Mouse (Mus musculus) testis, adult 2 months (tissue): Measurements from ENCODE around the gene Pomgnt2. TPM values are rescaled to one million over a fixed set of nuclear protein-coding genes. Genes with fewer than 3 reads are reported as not detected.

ENCODE experiments used
- H3K27ac ChIP-seq: fragments of 200-500 bp; 2 replicates; pipeline ENCODE4 v1.5.1; 2012; ENCODE audit warnings: low read depth, low read length; ENCODE audit not compliant: control insufficient read depth, insufficient read depth
- H3K27me3 ChIP-seq: fragments of 200-500 bp; 2 replicates; pipeline ENCODE4 v1.6.1; 2012; ENCODE audit warnings: mild to moderate bottlenecking, low read length, moderate library complexity; ENCODE audit not compliant: control insufficient read depth, insufficient read depth
- H3K36me3 ChIP-seq: fragments of 200-500 bp; 2 replicates; pipeline ENCODE4 v1.6.1; 2012; ENCODE audit warnings: mild to moderate bottlenecking, low read length; ENCODE audit not compliant: control insufficient read depth, insufficient read depth
- H3K4me1 ChIP-seq: fragments of 200-500 bp; 2 replicates; pipeline ENCODE4 v1.6.1; 2012; ENCODE audit warnings: low read length; ENCODE audit not compliant: control insufficient read depth, insufficient read depth
- H3K4me3 ChIP-seq: fragments of 200-500 bp; 2 replicates; pipeline ENCODE4 v1.5.1; 2012; ENCODE audit warnings: low read depth, mild to moderate bottlenecking, low read length, moderate library complexity, mixed read lengths; ENCODE audit not compliant: control insufficient read depth
- CTCF ChIP-seq: fragments of 200-500 bp; IDR thresholded peaks from 2 replicates; pipeline ENCODE4 v1.5.1; 2012; ENCODE audit warnings: low read depth, mild to moderate bottlenecking, inconsistent platforms, low read length, moderate library complexity; ENCODE audit not compliant: control insufficient read depth, insufficient read depth, insufficient replicate concordance
- POLR2A ChIP-seq: fragments of 200-500 bp; IDR thresholded peaks from 2 replicates; pipeline ENCODE4 v1.6.1; 2012; ENCODE audit warnings: low read depth, mild to moderate bottlenecking, inconsistent platforms, low read length, moderate library complexity; ENCODE audit not compliant: control insufficient read depth
- polyA plus RNA-seq: library from polyadenylated mRNA; depleted of rRNA; stranded (reverse); fragments of >200 nt; gene quantifications from 2 replicates; pipeline ENCODE4 v1.2.3, GENCODE M21; 2012; rRNA removed

Pomgnt2 gene
- 6.2 and 8.7 TPM in 2 replicates for polyA plus RNA-seq

- Histone ChIP-seq H3K27me3 (no peaks in the 10 kb centered on the region), H3K36me3 (no peaks in the 10 kb centered on the region), H3K4me3 (no peak within 1 kb of the TSS), H3K4me1 (peaks cover 9% of the 10 kb centered on the region), H3K27ac (no peak within 1 kb of the TSS)
- no peak for TF ChIP-seq CTCF
- TF ChIP-seq POLR2A, result no peak
Observed at GRCm38 (mm10) chr9:121997010-121997409, at the start of gene Pomgnt2. TSS of gene Pomgnt2 (minus strand) at chr9:121997110.

- no peak for TF ChIP-seq CTCF
- TF ChIP-seq POLR2A, result no peak
- H3K27ac ChIP-seq, result no peak overlapping the region
- H3K27me3 ChIP-seq, result no peaks in the 10 kb centered on the region
- H3K4me1 ChIP-seq, result no peaks in the 10 kb centered on the region
- H3K4me3 ChIP-seq, result no peak overlapping the region
- H3K36me3 ChIP-seq, result no peaks in the 10 kb centered on the region
Observed at GRCm38 (mm10) chr9:122039848-122040247, 42.9 kb upstream of the Pomgnt2 start.

- H3K27me3 ChIP-seq, result no peaks in the 10 kb centered on the region
- no peaks in the 10 kb centered on the region for H3K36me3 ChIP-seq
- H3K4me1 ChIP-seq, result no peaks in the 10 kb centered on the region
- TF ChIP-seq CTCF (no peak), POLR2A (no peak)
- no peak overlapping the region for H3K4me3 ChIP-seq
- H3K27ac ChIP-seq, result no peak overlapping the region
Observed at GRCm38 (mm10) chr9:122038631-122039030, 41.7 kb upstream of the Pomgnt2 start.

GRCm38 (mm10) chr9:122036496-122037054 lies 39.7 kb upstream of the Pomgnt2 start:
- Histone ChIP-seq H3K4me3 (no peak overlapping the region), H3K27me3 (no peaks in the 10 kb centered on the region), H3K27ac (no peak overlapping the region), H3K4me1 (no peaks in the 10 kb centered on the region), H3K36me3 (no peaks in the 10 kb centered on the region)
- TF ChIP-seq POLR2A (no peak), CTCF (no peak)

GRCm38 (mm10) chr9:122035807-122036206 lies 38.9 kb upstream of the Pomgnt2 start:
- no peak overlapping the region for H3K4me3 ChIP-seq
- H3K27me3 ChIP-seq, result no peaks in the 10 kb centered on the region
- no peak overlapping the region for H3K27ac ChIP-seq
- no peak for TF ChIP-seq POLR2A
- no peak for TF ChIP-seq CTCF
- H3K36me3 ChIP-seq, result no peaks in the 10 kb centered on the region
- H3K4me1 ChIP-seq, result no peaks in the 10 kb centered on the region

- no peaks in the 10 kb centered on the region for H3K36me3 ChIP-seq
- H3K4me1 ChIP-seq, result no peaks in the 10 kb centered on the region
- no peaks in the 10 kb centered on the region for H3K27me3 ChIP-seq
- TF ChIP-seq CTCF (no peak), POLR2A (no peak)
- H3K4me3 ChIP-seq, result no peak overlapping the region
- no peak overlapping the region for H3K27ac ChIP-seq
Observed at GRCm38 (mm10) chr9:122034949-122035348, 38.0 kb upstream of the Pomgnt2 start.

GRCm38 (mm10) chr9:122032071-122032470 lies 35.2 kb upstream of the Pomgnt2 start:
- Histone ChIP-seq H3K36me3 (no peaks in the 10 kb centered on the region), H3K27me3 (no peaks in the 10 kb centered on the region), H3K4me3 (no peak overlapping the region), H3K4me1 (peaks cover 1% of the 10 kb centered on the region; the same call in 1 of the 2 replicates), H3K27ac (no peak overlapping the region)
- no peak for TF ChIP-seq CTCF
- no peak for TF ChIP-seq POLR2A
